Mouse (Mus musculus): ENCODE results near the gene Prdx6. TPM values are rescaled to one million over a fixed set of nuclear protein-coding genes. Genes with fewer than 3 reads are reported as not detected.

The Prdx6 gene
- total RNA-seq (2015), result 292 and 298 TPM in 2 replicates
- 334 and 393 TPM in 2 replicates for total RNA-seq (2017)

DNA sequence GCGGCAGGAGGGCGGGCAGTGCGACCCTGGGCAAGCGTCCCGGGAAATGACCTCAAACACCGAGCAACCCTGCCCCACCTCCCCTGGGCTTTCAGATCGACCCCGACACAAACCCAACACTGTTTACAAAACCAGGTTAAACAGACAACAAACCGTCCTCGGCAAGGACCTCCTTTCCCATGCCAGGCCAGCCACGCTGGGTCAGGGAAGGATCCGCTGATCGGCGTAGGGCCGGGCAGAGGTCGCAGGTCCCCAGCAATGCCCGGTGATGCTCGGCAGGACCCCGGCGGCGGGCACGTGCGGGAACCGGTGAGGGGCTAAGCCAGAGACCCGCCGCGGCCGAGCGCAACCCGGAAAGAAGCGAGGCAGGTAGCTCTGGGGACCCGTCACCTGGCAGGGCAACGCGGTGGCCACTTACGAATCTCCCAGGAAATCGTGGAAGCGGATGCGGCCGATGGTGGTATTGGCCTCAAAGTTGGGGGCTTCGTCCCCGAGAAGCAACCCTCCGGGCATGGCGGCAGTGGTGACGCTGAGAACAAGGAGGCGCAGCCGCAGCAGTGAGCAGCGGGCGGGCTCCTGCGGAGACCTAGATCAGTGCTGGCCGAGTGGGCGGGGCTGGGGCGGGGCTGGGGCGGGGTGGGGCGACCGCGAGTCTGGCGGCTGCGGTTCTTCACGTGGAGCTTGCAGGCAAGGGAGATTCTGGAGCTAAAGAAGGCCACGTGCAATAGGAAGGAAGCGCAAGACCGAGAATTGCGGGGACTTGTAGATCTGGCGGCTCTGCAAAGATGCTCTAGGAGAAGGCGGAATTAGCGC lies at the start of gene Prdx6:
TSS of gene Prdx6 (minus strand) at position 616 of the 813 bp plus-strand sequence.
- ATAC-seq (replicated peaks; ENCODE audit: poor library complexity), result peak; percentile 47

DNA sequence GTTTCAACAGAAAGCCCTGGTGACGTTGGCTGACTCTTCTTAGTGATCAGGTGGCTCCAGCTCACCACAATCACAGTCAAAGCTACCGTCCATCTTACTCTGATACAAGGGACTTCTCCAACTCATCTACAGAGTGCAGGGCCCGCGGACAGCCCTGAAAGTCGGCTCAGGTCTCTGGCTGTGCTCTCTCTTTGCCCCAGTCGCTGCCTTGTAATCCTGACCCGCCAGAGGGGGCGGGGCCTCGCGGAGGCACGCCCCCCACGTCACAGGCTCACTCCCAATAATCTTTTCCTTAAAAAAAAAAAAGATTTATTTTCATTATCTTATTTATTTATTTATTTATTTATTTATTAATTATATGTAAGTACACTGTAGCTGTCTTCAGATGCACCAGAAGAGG lies 37.2 kb upstream of the Prdx6 start:
- ATAC-seq (replicated peaks; ENCODE audit: poor library complexity), result no peak; the same call in 1 of the 2 replicates

- peak; percentile 99 for ATAC-seq (replicated peaks; ENCODE audit: poor library complexity)
Observed at GRCm38 (mm10) chr1:161286726-161287310, 35.8 kb upstream of the Prdx6 start.

GRCm38 (mm10) chr1:161281054-161281688 lies 30.2 kb upstream of the Prdx6 start:
- no peak for ATAC-seq (replicated peaks; ENCODE audit: poor library complexity)

GRCm38 (mm10) chr1:161279244-161279908 lies 28.4 kb upstream of the Prdx6 start:
- no peak for ATAC-seq (replicated peaks; ENCODE audit: poor library complexity)

DNA sequence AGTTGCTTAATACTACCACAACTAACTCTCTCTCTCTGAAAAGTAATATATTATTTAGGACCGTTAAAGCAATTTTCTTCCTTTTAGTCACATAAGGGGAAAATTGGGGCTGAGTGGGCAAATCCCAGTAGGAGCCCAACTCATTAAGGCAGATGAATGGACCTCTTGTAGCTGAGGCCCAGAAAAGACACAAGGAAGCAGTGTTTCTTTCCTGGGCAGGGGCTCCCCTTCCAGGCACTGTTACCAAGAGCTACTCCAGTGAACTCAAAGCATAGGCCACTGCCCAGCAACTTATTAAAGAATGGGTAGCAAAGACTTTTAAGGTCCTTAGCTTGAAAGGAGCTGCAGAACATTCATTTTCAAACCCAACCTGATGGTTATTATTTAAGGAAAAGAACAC lies 22.5 kb upstream of the Prdx6 start:
- ATAC-seq (replicated peaks; ENCODE audit: poor library complexity), result no peak

DNA sequence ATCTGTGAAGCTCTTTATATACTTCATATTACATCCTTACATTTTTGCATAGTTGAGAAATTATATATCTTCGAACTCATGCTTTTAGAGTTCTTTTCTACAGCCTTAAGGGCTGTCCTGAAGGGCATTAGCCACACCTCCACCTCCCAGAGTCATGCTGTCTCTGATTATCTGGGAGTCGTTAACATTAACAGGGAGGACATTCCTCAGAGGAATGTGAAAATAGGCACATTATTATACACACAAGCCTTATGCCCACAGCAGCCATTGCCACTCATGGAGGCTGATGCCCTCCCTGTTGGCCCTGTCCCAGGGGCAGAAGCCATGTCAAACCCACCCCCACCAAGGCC lies 20.4 kb upstream of the Prdx6 start:
- no peak for ATAC-seq (replicated peaks; ENCODE audit: poor library complexity)

DNA sequence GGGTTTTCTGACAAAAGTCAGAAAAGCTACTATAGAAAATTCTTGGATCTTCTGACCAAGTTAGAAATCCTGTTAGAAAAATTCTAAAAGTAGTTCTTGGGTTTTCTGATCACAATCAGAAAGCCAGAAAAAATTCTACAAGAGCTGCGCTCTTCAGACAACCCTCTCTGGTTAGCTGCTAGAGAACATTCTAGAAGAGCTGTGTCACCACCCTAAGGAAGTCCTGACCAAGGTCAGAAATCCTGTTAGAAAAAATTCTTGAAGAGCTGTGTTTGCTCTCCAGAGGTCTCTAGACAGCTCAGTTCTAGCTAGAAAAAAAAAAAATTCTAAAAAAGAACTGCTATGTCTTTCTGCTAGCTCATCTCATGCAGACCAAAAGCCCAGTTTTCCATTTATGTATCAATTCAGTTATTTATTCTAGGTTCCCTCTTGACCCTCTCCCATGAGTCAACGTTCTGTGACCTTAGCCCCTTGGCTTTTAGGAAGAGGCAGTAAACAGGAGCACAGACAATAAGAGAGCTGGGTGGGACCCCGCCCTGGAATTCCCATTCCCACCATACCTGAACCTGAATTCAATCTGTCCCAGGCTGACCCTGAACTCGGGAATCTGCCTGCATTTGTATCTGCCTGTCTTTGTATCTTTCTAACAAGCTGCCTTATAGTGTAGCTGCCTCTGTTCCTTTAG lies 19.9 kb upstream of the Prdx6 start:
- ATAC-seq (replicated peaks; ENCODE audit: poor library complexity), result no peak

GRCm38 (mm10) chr1:161269346-161269745 lies 18.3 kb upstream of the Prdx6 start:
- ATAC-seq (replicated peaks; ENCODE audit: poor library complexity), result peak; percentile 42

DNA sequence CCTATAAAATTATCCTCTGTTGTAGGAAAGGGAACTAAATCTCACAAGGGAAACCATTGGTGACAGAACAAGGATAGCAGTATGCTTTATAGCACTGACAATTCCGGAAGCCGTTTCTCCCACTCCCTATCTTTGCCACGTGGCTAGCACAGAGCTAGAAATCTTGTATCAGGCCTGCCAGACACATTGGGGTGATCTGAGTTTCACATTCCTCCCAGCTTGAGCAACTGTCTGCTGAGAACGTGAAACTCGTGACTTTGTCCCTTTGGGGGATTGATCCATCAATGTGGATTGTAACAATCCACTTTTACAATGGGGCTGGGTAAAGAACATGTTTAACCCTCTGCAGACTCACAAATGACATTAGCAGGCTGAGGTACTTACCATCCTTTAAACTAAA lies 17.9 kb upstream of the Prdx6 start:
- ATAC-seq (replicated peaks; ENCODE audit: poor library complexity), result peak; percentile 83

GRCm38 (mm10) chr1:161268116-161268515 lies 17.1 kb upstream of the Prdx6 start:
- peak; percentile 83 for ATAC-seq (replicated peaks; ENCODE audit: poor library complexity)

DNA sequence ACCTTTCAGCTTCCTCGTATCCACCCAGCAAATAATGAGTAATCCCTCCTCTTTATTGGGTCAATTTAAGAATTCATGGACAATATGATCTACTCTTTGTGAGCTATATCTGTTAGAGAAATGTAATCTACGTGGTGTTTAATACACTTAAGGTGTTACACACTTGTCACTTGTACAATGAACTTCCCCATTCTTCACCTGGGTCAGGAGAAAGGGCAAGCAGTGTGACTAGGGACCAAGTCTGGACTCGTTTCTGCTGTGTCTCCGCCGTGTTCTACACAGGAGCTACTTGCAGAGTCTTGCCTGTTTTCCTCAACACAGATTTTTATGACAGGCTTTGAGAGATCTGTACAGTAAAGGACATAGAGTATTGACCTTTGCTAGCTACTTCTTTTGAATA lies 13.9 kb upstream of the Prdx6 start:
- no peak for ATAC-seq (replicated peaks; ENCODE audit: poor library complexity)

DNA sequence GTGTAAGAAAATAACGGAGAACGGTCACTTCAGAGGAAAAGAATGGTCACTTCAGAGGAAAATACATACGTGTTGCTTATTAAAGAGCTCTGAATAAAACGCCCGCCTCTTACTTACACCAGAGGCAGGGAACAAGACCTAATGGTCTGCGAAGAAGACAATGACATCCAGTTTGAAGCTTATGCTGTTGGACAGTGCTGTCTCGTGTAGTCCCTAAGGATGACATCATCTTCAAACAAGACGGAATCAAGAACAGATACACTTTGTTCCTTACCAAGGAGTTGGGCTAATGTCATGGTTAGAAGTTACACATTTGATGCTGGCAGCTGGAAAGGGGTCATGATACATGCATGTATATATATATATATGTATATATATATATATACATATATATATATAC lies 12.6 kb upstream of the Prdx6 start:
- ATAC-seq (replicated peaks; ENCODE audit: poor library complexity), result no peak

DNA sequence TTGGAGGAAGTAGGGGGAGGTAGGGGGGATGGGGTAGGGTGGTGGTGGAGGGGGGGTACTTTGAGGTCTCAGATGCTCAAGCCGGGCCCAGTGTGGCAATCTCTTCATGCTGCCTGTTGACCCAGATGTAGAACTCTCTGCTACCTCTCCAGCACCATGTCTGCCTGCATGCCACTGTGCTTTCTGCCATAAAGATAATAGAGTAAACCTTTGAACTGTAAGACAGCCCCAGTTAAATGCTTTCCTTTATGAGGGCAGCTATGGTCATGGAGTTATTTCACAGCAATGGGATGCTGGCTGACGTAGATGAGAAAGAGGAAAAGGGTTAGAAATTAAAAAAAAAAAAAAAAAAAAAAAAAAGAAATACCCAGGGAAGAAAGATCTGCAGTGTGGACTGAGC lies 11.5 kb upstream of the Prdx6 start:
- no peak for ATAC-seq (replicated peaks; ENCODE audit: poor library complexity)

- ATAC-seq (replicated peaks; ENCODE audit: poor library complexity), result no peak
Observed at GRCm38 (mm10) chr1:161260761-161261160, 9.7 kb upstream of the Prdx6 start.

DNA sequence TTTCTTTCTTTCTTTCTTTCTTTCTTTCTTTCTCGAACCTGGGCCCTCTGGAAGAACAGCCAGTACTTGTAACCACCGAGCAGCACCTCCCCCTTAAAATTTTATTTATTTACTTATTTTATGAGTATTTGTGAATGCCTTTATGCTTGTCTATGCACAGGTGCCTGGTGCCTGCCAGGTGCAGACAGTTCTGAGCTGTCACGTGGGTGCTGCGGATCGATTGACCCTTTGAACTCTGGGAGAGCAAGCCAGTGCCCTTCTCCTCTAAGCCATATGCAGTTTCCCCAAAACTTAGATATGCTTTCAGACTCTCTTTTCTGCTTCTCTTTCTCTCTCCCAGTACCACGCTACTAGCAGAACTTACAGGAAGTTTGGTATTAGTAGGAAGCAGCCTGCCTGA lies 8.1 kb upstream of the Prdx6 start:
- peak; percentile 15; the same call in 1 of the 2 replicates for ATAC-seq (replicated peaks; ENCODE audit: poor library complexity)

GRCm38 (mm10) chr1:161258331-161258730 lies 7.3 kb upstream of the Prdx6 start:
- ATAC-seq (replicated peaks; ENCODE audit: poor library complexity), result no peak

DNA sequence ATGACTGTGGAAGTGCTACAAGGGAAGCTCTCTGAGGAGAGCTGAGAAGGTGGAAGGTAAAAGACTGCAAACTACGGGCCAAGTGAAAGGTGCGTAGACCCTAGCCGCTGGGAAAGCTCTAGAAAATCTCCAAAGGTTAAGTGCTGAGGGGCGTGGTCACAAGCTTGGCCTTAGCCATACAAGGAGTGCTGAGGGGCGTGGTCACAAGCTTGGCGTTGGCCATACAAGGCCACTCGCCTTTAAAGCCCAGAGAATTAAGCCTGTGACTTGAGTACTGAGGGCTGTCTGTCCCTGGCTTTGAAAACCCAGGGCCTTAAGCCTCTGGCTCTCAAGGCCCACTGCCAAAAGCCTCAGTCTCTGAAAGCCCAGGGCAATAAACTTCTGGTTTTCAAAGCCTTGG lies 5.9 kb upstream of the Prdx6 start:
- no peak for ATAC-seq (replicated peaks; ENCODE audit: poor library complexity)

GRCm38 (mm10) chr1:161254361-161254760 lies 3.3 kb upstream of the Prdx6 start:
- ATAC-seq (replicated peaks; ENCODE audit: poor library complexity), result no peak

DNA sequence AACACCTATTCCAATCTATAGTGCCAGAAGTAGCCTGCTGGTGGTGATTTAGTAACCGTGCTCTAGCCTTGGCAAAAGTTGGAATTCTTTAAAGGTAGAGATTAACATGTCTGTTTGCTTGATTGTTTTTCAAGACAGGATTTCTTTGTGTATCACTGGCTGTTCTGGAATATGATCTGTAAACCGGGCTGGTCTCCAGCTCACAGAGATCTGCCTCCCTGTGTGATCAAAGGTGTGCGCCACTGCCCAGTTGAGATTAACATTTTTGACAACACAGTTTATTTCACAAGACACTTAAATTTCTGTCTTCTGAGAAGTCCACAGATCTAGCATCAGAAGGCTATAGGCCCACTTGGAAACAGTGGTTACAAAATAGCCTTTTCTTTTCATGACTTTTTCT lies 1.9 kb upstream of the Prdx6 start:
- peak; percentile 2; the same call in 1 of the 2 replicates for ATAC-seq (replicated peaks; ENCODE audit: poor library complexity)

- ATAC-seq (replicated peaks; ENCODE audit: poor library complexity), result peak; percentile 40
Observed at GRCm38 (mm10) chr1:161252365-161252764, 1.3 kb upstream of the Prdx6 start.

Measured in megakaryocyte progenitor cell, adult 5-6 weeks (primary cell).